In genomic region chr14:21433995-21434394, GRCm38 (mm10) we compare ENCODE assay signal across 19 mouse cellular contexts. TPM values are rescaled to one million over a fixed set of nuclear protein-coding genes. Genes with fewer than 3 reads are reported as not detected.
DNase-seq lines count a peak whose midpoint lies in the region; ATAC-seq and TF ChIP-seq lines count a peak whose summit lies in the region.
"Had no signal": no experiment of that assay in that cellular context is flagged by ENCODE, and none has a peak within 500 bp of the region (broad histone marks: within the 10 kb centered on the region; RNA-seq: fewer than 3 reads in every experiment).

No protein-coding gene starts in this region.

- ATAC-seq in forebrain, embryonic 11.5 days (replicated peaks; ENCODE audit: low FRiP score), result no peak
- no peak for ATAC-seq in forebrain, embryonic 13.5 days
- ATAC-seq in liver, postnatal 0 days, result no peak
- no peak for ATAC-seq in neural tube, embryonic 15.5 days (ENCODE audit: low FRiP score)
- no peak for ATAC-seq in midbrain, embryonic 13.5 days
- ATAC-seq: forebrain, embryonic 16.5 days; intestine, embryonic 15.5 days; liver, embryonic 12.5 days had no signal

- H3K4me2 ChIP-seq in forebrain, embryonic 11.5 days (ENCODE audit: low read depth, low read length, severe bottlenecking), result no peak overlapping the region
- no peak overlapping the region for H3K4me2 ChIP-seq in forebrain, embryonic 13.5 days
- H3K4me2 ChIP-seq in liver, postnatal 0 days (ENCODE audit: low read depth, low read length), result no peak overlapping the region
- H3K4me2 ChIP-seq in neural tube, embryonic 15.5 days, result no peak overlapping the region
- no peak overlapping the region for H3K4me2 ChIP-seq in midbrain, embryonic 13.5 days (replicated peaks)
- H3K4me2 ChIP-seq: hindbrain, embryonic 15.5 days; intestine, embryonic 15.5 days; liver, embryonic 12.5 days; lung, embryonic 14.5 days; midbrain, embryonic 11.5 days had no signal

- TF ChIP-seq CTCF in liver, postnatal 0 days (IDR thresholded peaks at IDR 0.05; ENCODE audit: low read depth), result no peak

- no peak overlapping the region for H3K27ac ChIP-seq in forebrain, embryonic 11.5 days (ENCODE audit: low read depth, low read length)
- H3K27ac ChIP-seq in forebrain, embryonic 13.5 days, result no peak overlapping the region
- 0 out of 2 replicates have a peak overlapping the region, but pooled peaks have one; percentile 22 for H3K27ac ChIP-seq in liver, postnatal 0 days (ENCODE audit: low read depth)
- H3K27ac ChIP-seq in limb, embryonic 10.5 days, result peak overlapping the region; percentile 75; the same call in 1 of the 2 replicates
- no peak overlapping the region for H3K27ac ChIP-seq in neural tube, embryonic 15.5 days (replicated peaks)
- H3K27ac ChIP-seq in midbrain, embryonic 13.5 days, result no peak overlapping the region
- H3K27ac ChIP-seq: hindbrain, embryonic 15.5 days; intestine, embryonic 15.5 days; liver, embryonic 12.5 days; stomach, postnatal 0 days had no signal

- no peaks in the 10 kb centered on the region for H3K36me3 ChIP-seq in forebrain, embryonic 11.5 days (ENCODE audit: control insufficient read depth, insufficient read depth, low read length)
- H3K36me3 ChIP-seq in forebrain, embryonic 13.5 days (ENCODE audit: poor library complexity, severe bottlenecking), result no peaks in the 10 kb centered on the region
- peaks cover 10% of the 10 kb centered on the region for H3K36me3 ChIP-seq in liver, postnatal 0 days (replicated peaks; ENCODE audit: insufficient read depth, low read length)
- H3K36me3 ChIP-seq in limb, embryonic 10.5 days, result peaks cover 15% of the 10 kb centered on the region; the same call in 1 of the 2 replicates
- no peaks in the 10 kb centered on the region for H3K36me3 ChIP-seq in neural tube, embryonic 15.5 days
- H3K36me3 ChIP-seq in midbrain, embryonic 13.5 days, result no peaks in the 10 kb centered on the region
- H3K36me3 ChIP-seq: hindbrain, embryonic 15.5 days; intestine, embryonic 15.5 days had no signal

- H3K9ac ChIP-seq in forebrain, embryonic 11.5 days (ENCODE audit: low read length), result no peak overlapping the region
- H3K9ac ChIP-seq in forebrain, embryonic 13.5 days, result no peak overlapping the region
- no peak overlapping the region for H3K9ac ChIP-seq in liver, postnatal 0 days (replicated peaks)
- no peak overlapping the region for H3K9ac ChIP-seq in neural tube, embryonic 15.5 days (replicated peaks)
- no peak overlapping the region for H3K9ac ChIP-seq in midbrain, embryonic 13.5 days (replicated peaks)
- H3K9ac ChIP-seq: hindbrain, embryonic 15.5 days; intestine, embryonic 15.5 days; liver, embryonic 12.5 days; lung, embryonic 14.5 days had no signal

- H3K9me3 ChIP-seq in forebrain, embryonic 11.5 days (ENCODE audit: control insufficient read depth, low read length), result no peaks in the 10 kb centered on the region
- H3K9me3 ChIP-seq in forebrain, embryonic 13.5 days (replicated peaks), result no peaks in the 10 kb centered on the region
- H3K9me3 ChIP-seq in liver, postnatal 0 days (ENCODE audit: low read length), result no peaks in the 10 kb centered on the region
- no peaks in the 10 kb centered on the region for H3K9me3 ChIP-seq in limb, embryonic 10.5 days (replicated peaks)
- H3K9me3 ChIP-seq in neural tube, embryonic 15.5 days (replicated peaks), result no peaks in the 10 kb centered on the region
- H3K9me3 ChIP-seq in midbrain, embryonic 13.5 days, result no peaks in the 10 kb centered on the region
- H3K9me3 ChIP-seq: hindbrain, embryonic 15.5 days; intestine, embryonic 15.5 days; liver, embryonic 12.5 days had no signal

- DNase-seq in forebrain, embryonic 11.5 days (ENCODE audit: low spot score), result peak; percentile 21
- no peak for DNase-seq in liver, postnatal 0 days
- DNase-seq in liver, result no peak
- no peak for DNase-seq in limb, embryonic 10.5 days (ENCODE audit: low spot score)
- DNase-seq in cerebellum, adult 18-20 months, result no peak
- DNase-seq: adrenal gland, adult 2 months; cerebellum, adult 8-10 months; layer of hippocampus, postnatal 36 days; lung, embryonic 14.5 days; lung, postnatal 4 days had no signal

- no peaks in the 10 kb centered on the region for H3K27me3 ChIP-seq in forebrain, embryonic 11.5 days (ENCODE audit: control insufficient read depth, insufficient read depth, low read length)
- H3K27me3 ChIP-seq in forebrain, embryonic 13.5 days, result no peaks in the 10 kb centered on the region
- H3K27me3 ChIP-seq in liver, postnatal 0 days (ENCODE audit: insufficient read depth, low read length), result no peaks in the 10 kb centered on the region
- no peaks in the 10 kb centered on the region for H3K27me3 ChIP-seq in limb, embryonic 10.5 days (ENCODE audit: low read depth, poor library complexity, severe bottlenecking)
- no peaks in the 10 kb centered on the region for H3K27me3 ChIP-seq in neural tube, embryonic 15.5 days (replicated peaks)
- no peaks in the 10 kb centered on the region for H3K27me3 ChIP-seq in midbrain, embryonic 13.5 days
- H3K27me3 ChIP-seq: hindbrain, embryonic 15.5 days; intestine, embryonic 15.5 days; liver, embryonic 12.5 days had no signal

- no peaks in the 10 kb centered on the region for H3K4me1 ChIP-seq in forebrain, embryonic 11.5 days (replicated peaks; ENCODE audit: control insufficient read depth, insufficient read depth, low read length)
- peaks cover 4% of the 10 kb centered on the region for H3K4me1 ChIP-seq in forebrain, embryonic 13.5 days
- H3K4me1 ChIP-seq in liver, postnatal 0 days (ENCODE audit: insufficient read depth), result 0 out of 2 replicates have a peak, but pooled peaks cover 4% of the 10 kb centered on the region
- peaks cover 27% of the 10 kb centered on the region for H3K4me1 ChIP-seq in limb, embryonic 10.5 days
- H3K4me1 ChIP-seq in neural tube, embryonic 15.5 days, result no peaks in the 10 kb centered on the region
- H3K4me1 ChIP-seq in midbrain, embryonic 13.5 days (replicated peaks), result no peaks in the 10 kb centered on the region
- H3K4me1 ChIP-seq: hindbrain, embryonic 15.5 days; liver, embryonic 12.5 days had no signal

- WGBS in forebrain, embryonic 11.5 days, result 87% methylated on average over 5 of the region's 5 CpGs
- WGBS in forebrain, embryonic 13.5 days, result 92% methylated on average over 5 of the region's 5 CpGs
- WGBS in liver, postnatal 0 days (ENCODE audit: insufficient replicate concordance), result 64% methylated on average over 5 of the region's 5 CpGs
- 55% methylated on average over 5 of the region's 5 CpGs for WGBS in limb, embryonic 10.5 days
- 82% methylated on average over 5 of the region's 5 CpGs for WGBS in neural tube, embryonic 15.5 days
- WGBS in midbrain, embryonic 13.5 days, result 89% methylated on average over 5 of the region's 5 CpGs

- TF ChIP-seq EP300 in liver, postnatal 0 days (IDR thresholded peaks at IDR 0.05; ENCODE audit: low read depth), result no peak

- no peak overlapping the region for H3K4me3 ChIP-seq in forebrain, embryonic 11.5 days (ENCODE audit: low read depth, low read length)
- no peak overlapping the region for H3K4me3 ChIP-seq in forebrain, embryonic 13.5 days
- no peak overlapping the region for H3K4me3 ChIP-seq in liver, postnatal 0 days (ENCODE audit: low read depth, low read length)
- H3K4me3 ChIP-seq in limb, embryonic 10.5 days, result no peak overlapping the region
- H3K4me3 ChIP-seq in neural tube, embryonic 15.5 days (replicated peaks), result no peak overlapping the region
- no peak overlapping the region for H3K4me3 ChIP-seq in midbrain, embryonic 13.5 days (replicated peaks)
- H3K4me3 ChIP-seq: hindbrain, embryonic 15.5 days; intestine, embryonic 15.5 days; liver, embryonic 12.5 days had no signal

RNA-seq across cellular contexts. Expression of gene Kat6b, which starts 47.2 kb away (rescaled TPM):
- polyA plus RNA-seq in forebrain, embryonic 11.5 days (2014; fragmentation: Nextera tagmentation; extraction: Ambion mirVana), result 33.1 and 34.5 TPM in 2 replicates
- polyA plus RNA-seq in forebrain, embryonic 13.5 days (2015; fragmentation: Nextera tagmentation; extraction: Ambion mirVana), result 33.0 and 34.1 TPM in 2 replicates
- polyA plus RNA-seq in liver, postnatal 0 days (2015; fragmentation: Nextera tagmentation; extraction: Ambion mirVana), result 1.1 and 1.5 TPM in 2 replicates
- polyA plus RNA-seq in limb, embryonic 10.5 days (2016; fragmentation: Nextera tagmentation; extraction: Ambion mirVana), result 14.5 and 19.6 TPM in 2 replicates
- polyA plus RNA-seq in neural tube, embryonic 15.5 days (2015; fragmentation: Nextera tagmentation; extraction: Ambion mirVana), result 16.1 and 18.8 TPM in 2 replicates
- polyA plus RNA-seq in midbrain, embryonic 13.5 days (2015; fragmentation: Nextera tagmentation; extraction: Ambion mirVana), result 25.5 and 28.1 TPM in 2 replicates

Comparison
In these comparisons a context has a peak if more than half of its experiments do, and no peak if none do; other contexts are left out.
1. H3K27ac ChIP-seq: peak in liver, postnatal 0 days (single experiment) and limb, embryonic 10.5 days (single experiment); none in forebrain, embryonic 11.5 days (single experiment), forebrain, embryonic 13.5 days (single experiment), neural tube, embryonic 15.5 days (single experiment) and midbrain, embryonic 13.5 days (single experiment).